Comparison of ENCODE assay signal across 11 mouse cellular contexts in genomic region chr19:57658111-57659091, GRCm38 (mm10). TPM values are rescaled to one million over a fixed set of nuclear protein-coding genes. Genes with fewer than 3 reads are reported as not detected.
DNase-seq lines count a peak whose midpoint lies in the region; ATAC-seq lines count a peak whose summit lies in the region.
"Had no signal": no experiment of that assay in that cellular context is flagged by ENCODE, and none has a peak within 500 bp of the region (broad histone marks: within the 10 kb centered on the region; RNA-seq: fewer than 3 reads in every experiment).

No protein-coding gene starts in this region.

- DNase-seq in heart, adult 18-20 months = no peak
- DNase-seq in thymus, postnatal 25 days = peak; percentile 5
- no peak for DNase-seq in thymus, postnatal 10 days (ENCODE audit: low spot score in 2 of 2)
- DNase-seq in liver, embryonic 11.5 days (ENCODE audit: low spot score) = no peak
- DNase-seq in right cerebral cortex, postnatal 10 days (ENCODE audit: low spot score in 2 of 2) = no peak
- DNase-seq: gastrocnemius, adult 2 months had no signal

- H3K9me3 ChIP-seq in heart, embryonic 11.5 days (replicated peaks; ENCODE audit: control insufficient read depth, low read length) = no peaks in the 10 kb centered on the region
- H3K9me3 ChIP-seq in liver, embryonic 11.5 days (ENCODE audit: control insufficient read depth, low read length) = no peaks in the 10 kb centered on the region
- H3K9me3 ChIP-seq in stomach, embryonic 14.5 days (ENCODE audit: control insufficient read depth, low read depth, low read length) = no peaks in the 10 kb centered on the region
- H3K9me3 ChIP-seq: hindbrain, embryonic 15.5 days had no signal

- WGBS in heart, embryonic 11.5 days (ENCODE audit: insufficient replicate concordance) = 72% methylated on average over 8 of the region's 8 CpGs
- 72% methylated on average over 8 of the region's 8 CpGs for WGBS in liver, embryonic 11.5 days
- WGBS in stomach, embryonic 14.5 days = 60% methylated on average over 8 of the region's 8 CpGs

- H3K9ac ChIP-seq in heart, embryonic 11.5 days (ENCODE audit: low read depth, low read length) = no peak overlapping the region
- no peak overlapping the region for H3K9ac ChIP-seq in liver, embryonic 11.5 days (ENCODE audit: low read depth, low read length)
- no peak overlapping the region for H3K9ac ChIP-seq in stomach, embryonic 14.5 days (replicated peaks; ENCODE audit: low read depth, low read length)
- H3K9ac ChIP-seq: hindbrain, embryonic 15.5 days had no signal

- no peaks in the 10 kb centered on the region for H3K4me1 ChIP-seq in heart, embryonic 11.5 days (ENCODE audit: control insufficient read depth, insufficient read depth, low read length)
- no peaks in the 10 kb centered on the region; the same call in 1 of the 2 replicates for H3K4me1 ChIP-seq in liver, embryonic 11.5 days (replicated peaks; ENCODE audit: control insufficient read depth, insufficient read depth, low read length)
- H3K4me1 ChIP-seq in stomach, embryonic 14.5 days (ENCODE audit: control insufficient read depth, insufficient read depth, low read length) = 0 out of 2 replicates have a peak, but pooled peaks cover 3% of the 10 kb centered on the region
- H3K4me1 ChIP-seq: hindbrain, embryonic 15.5 days had no signal

- no peak overlapping the region for H3K4me3 ChIP-seq in heart, embryonic 11.5 days (ENCODE audit: low read depth, low read length)
- no peak overlapping the region for H3K4me3 ChIP-seq in liver, embryonic 11.5 days (ENCODE audit: low read depth, low read length)
- H3K4me3 ChIP-seq in stomach, embryonic 14.5 days (ENCODE audit: low read depth, low read length) = no peak overlapping the region
- H3K4me3 ChIP-seq: erythroblast, embryonic 14.5 days; gastrocnemius, adult 2 months; hindbrain, embryonic 15.5 days had no signal

- H3K27me3 ChIP-seq in heart, embryonic 11.5 days (ENCODE audit: control insufficient read depth, insufficient read depth, low read length) = no peaks in the 10 kb centered on the region
- no peaks in the 10 kb centered on the region for H3K27me3 ChIP-seq in liver, embryonic 11.5 days (replicated peaks; ENCODE audit: control insufficient read depth, insufficient read depth, low read length)
- no peaks in the 10 kb centered on the region for H3K27me3 ChIP-seq in stomach, embryonic 14.5 days (ENCODE audit: control insufficient read depth, insufficient read depth, low read length)
- H3K27me3 ChIP-seq: hindbrain, embryonic 15.5 days had no signal

- 0 out of 2 replicates have a peak, but pooled peaks have one; percentile 42 for ATAC-seq in heart, embryonic 11.5 days (replicated peaks; ENCODE audit: insufficient number of reproducible peaks, low FRiP score, low TSS enrichment)
- peak; percentile 49; the same call in 1 of the 2 replicates for ATAC-seq in liver, embryonic 11.5 days (replicated peaks; ENCODE audit: low FRiP score)
- ATAC-seq in stomach, embryonic 14.5 days (ENCODE audit: insufficient number of reproducible peaks, insufficient read depth, low FRiP score, low read depth) = no peak
- ATAC-seq in erythroid progenitor cell, adult 5-6 weeks (replicated peaks; ENCODE audit: low FRiP score, poor library complexity, severe bottlenecking) = no peak

- H3K27ac ChIP-seq in heart, embryonic 11.5 days (ENCODE audit: low read depth, low read length) = no peak overlapping the region
- peak overlapping the region; percentile 25; the same call in 1 of the 2 replicates for H3K27ac ChIP-seq in liver, embryonic 11.5 days (ENCODE audit: low read depth, low read length)
- H3K27ac ChIP-seq in stomach, embryonic 14.5 days (ENCODE audit: low read length) = 0 out of 2 replicates have a peak overlapping the region, but pooled peaks have one; percentile 41
- H3K27ac ChIP-seq: hindbrain, embryonic 15.5 days had no signal

- H3K4me2 ChIP-seq in heart, embryonic 11.5 days = no peak overlapping the region
- H3K4me2 ChIP-seq in liver, embryonic 11.5 days = no peak overlapping the region
- H3K4me2 ChIP-seq in stomach, embryonic 14.5 days (replicated peaks; ENCODE audit: low read depth, low read length) = no peak overlapping the region
- H3K4me2 ChIP-seq: hindbrain, embryonic 15.5 days had no signal

- peaks cover 2% of the 10 kb centered on the region; the same call in 1 of the 2 replicates for H3K36me3 ChIP-seq in heart, embryonic 11.5 days (ENCODE audit: control insufficient read depth, insufficient read depth, low read length)
- peaks cover 8% of the 10 kb centered on the region; the same call in 1 of the 2 replicates for H3K36me3 ChIP-seq in liver, embryonic 11.5 days (ENCODE audit: control insufficient read depth, insufficient read depth, low read length)
- H3K36me3 ChIP-seq in stomach, embryonic 14.5 days (ENCODE audit: control insufficient read depth, insufficient read depth, low read length) = peaks cover 22% of the 10 kb centered on the region
- H3K36me3 ChIP-seq: hindbrain, embryonic 15.5 days had no signal

RNA-seq across cellular contexts. Expression of gene Atrnl1, which starts 47.6 kb away (rescaled TPM):
- 4.0 and 4.4 TPM in 2 replicates for polyA plus RNA-seq in heart, embryonic 11.5 days (2014; fragmentation: Nextera tagmentation; extraction: Ambion mirVana)
- total RNA-seq in heart, adult 18-20 months (2021) = 10 to 100 TPM; 12.9 to 15.9 TPM
- polyA plus RNA-seq in liver, embryonic 11.5 days (2014; fragmentation: Nextera tagmentation; extraction: Ambion mirVana) = 2.5 and 2.9 TPM in 2 replicates
- 8.2 and 11.0 TPM in 2 replicates for polyA plus RNA-seq in stomach, embryonic 14.5 days (2014; fragmentation: Nextera tagmentation; extraction: Ambion mirVana)
- total RNA-seq in erythroid progenitor cell, adult 5-6 weeks (2015; ENCODE audit: low replicate concordance) = 3.4 and 4.7 TPM in 2 replicates
- 2.6 and 5.5 TPM in 2 replicates for total RNA-seq in erythroid progenitor cell, adult 5-6 weeks (2017; ENCODE audit: low replicate concordance)

Comparison
In these comparisons a context has a peak if more than half of its experiments do, and no peak if none do; other contexts are left out.
1. ATAC-seq: peak in heart, embryonic 11.5 days (single experiment) and liver, embryonic 11.5 days (single experiment); none in stomach, embryonic 14.5 days (single experiment) and erythroid progenitor cell, adult 5-6 weeks (single experiment).